Mouse (Mus musculus): Measurements from ENCODE around the gene Gpr149. TPM values are rescaled to one million over a fixed set of nuclear protein-coding genes. Genes with fewer than 3 reads are reported as not detected.

Gene Gpr149
- total RNA-seq (2023) = not detected

DNA sequence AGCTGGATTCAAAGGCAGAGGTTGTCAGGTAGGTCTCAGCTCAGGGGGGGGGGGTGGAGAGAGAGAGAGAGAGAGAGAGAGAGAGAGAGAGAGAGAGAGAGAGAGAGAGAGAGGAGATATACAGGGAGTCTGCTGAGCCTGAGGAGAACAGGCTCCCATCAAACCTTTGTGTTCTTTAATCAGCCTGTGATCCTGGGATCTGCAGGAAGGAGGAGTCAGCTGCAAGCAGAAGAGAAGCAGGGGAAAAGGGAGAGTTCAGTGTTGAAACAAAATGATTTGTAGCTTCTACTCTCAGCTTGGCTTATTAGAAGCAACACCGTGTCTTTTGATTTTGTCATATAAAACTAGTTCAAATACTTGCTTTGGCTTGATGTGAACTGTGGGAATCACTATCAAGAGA lies at the start of gene Gpr149:
Gene Gpr149, minus strand, starts transcription at position 168 of the 400 bp plus-strand sequence.

DNA sequence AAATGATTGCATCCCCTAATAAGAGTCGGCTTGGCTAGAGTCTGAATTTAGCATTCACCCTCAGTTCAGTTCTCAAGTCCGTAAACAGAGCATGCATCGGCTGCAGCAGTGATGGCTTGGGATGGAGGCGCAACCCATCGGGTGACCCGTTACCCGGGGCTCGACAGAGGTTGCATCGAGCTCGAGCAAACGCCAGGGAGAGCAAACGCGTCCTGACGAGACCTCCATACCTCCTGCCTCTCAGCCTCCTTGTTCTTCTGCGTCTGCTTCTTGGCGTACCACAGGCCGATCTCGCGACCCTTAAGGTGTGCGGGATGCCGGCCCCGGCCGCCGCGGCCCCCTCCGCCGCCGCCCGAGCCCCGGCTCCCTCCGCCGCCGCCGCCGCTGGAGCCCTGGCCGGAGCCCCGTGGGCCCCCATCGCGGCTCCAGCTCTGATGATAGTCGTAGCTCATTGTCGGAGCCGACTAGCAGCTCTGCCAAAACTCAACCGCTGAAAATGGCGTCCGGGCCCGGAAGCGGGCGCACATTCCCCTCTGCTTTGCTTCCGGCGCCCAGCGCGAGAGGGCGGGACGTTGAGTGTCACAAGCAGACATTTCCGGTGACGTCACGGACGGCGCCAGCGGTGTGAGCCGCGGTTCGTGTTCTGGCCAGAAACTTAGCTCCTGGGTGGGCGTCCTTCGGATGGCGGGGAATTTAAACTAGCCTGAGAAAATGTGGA lies 98.3 kb downstream of the Gpr149 start, which contains the start of gene Dhx36:
Gene Dhx36, minus strand, starts transcription at position 517 of the 718 bp plus-strand sequence.

Other genes starting within 250 kb of the Gpr149 start
- gene Dhx36, start 98.1 kb downstream of the Gpr149 start, total RNA-seq (2023) = 10 to 100 TPM; 59.6 to 67.2 TPM